Mouse (Mus musculus) forebrain, embryonic 16.5 days (tissue): ENCODE measurements around the gene Rftn2. TPM values are rescaled to one million over a fixed set of nuclear protein-coding genes. Genes with fewer than 3 reads are reported as not detected.

Experiments
- ATAC-seq: fragments of 200-750 bp; cut with Nextera tagmentation; 2 replicates; pipeline ENCODE4 v1.8.0; 2017; ENCODE audit warnings: mild to moderate bottlenecking, moderate library complexity
- H3K27ac ChIP-seq: fragments of 300-500 bp; sonication (generic); 2 replicates; pipeline ENCODE4 v1.5.1; 2014; ENCODE audit warnings: low read length, control low read depth
- H3K27me3 ChIP-seq: fragments of 300-500 bp; sonication (generic); replicated peaks from 2 replicates; pipeline ENCODE4 v1.6.1; 2014; ENCODE audit warnings: low read length; ENCODE audit not compliant: control insufficient read depth, insufficient read depth
- H3K36me3 ChIP-seq: fragments of 300-500 bp; sonication (generic); 2 replicates; pipeline ENCODE4 v1.6.1; 2014; ENCODE audit not compliant: control insufficient read depth, insufficient read depth
- H3K4me1 ChIP-seq: fragments of 300-500 bp; sonication (generic); replicated peaks from 2 replicates; pipeline ENCODE4 v1.6.1; 2014; ENCODE audit warnings: low read length; ENCODE audit not compliant: control insufficient read depth, insufficient read depth
- H3K4me2 ChIP-seq: fragments of 300-500 bp; sonication (generic); 2 replicates; pipeline ENCODE4 v1.6.1; 2014; ENCODE audit warnings: mild to moderate bottlenecking, low read length, control low read depth
- H3K4me3 ChIP-seq: fragments of 300-500 bp; sonication (generic); replicated peaks from 2 replicates; pipeline ENCODE4 v1.5.1; 2014; ENCODE audit warnings: mild to moderate bottlenecking, low read length, control low read depth
- H3K9ac ChIP-seq: fragments of 300-500 bp; sonication (generic); replicated peaks from 2 replicates; pipeline ENCODE4 v1.6.1; 2014; ENCODE audit warnings: low read depth, low read length, control low read depth
- H3K9me3 ChIP-seq: fragments of 300-500 bp; sonication (generic); 2 replicates; pipeline ENCODE4 v1.6.1; 2016; ENCODE audit warnings: low read length; ENCODE audit not compliant: control insufficient read depth
- WGBS: fragments of 180-500 bp; shearing (Covaris S2); extraction: QIAGEN DNeasy Blood & Tissue Kit; methylation state at CpG from one replicate; pipeline ENCODE4 v1.1.7; 2014; 5-methylcytosine and 5-hydroxymethylcytosine counted together
- polyA plus RNA-seq: library from polyadenylated mRNA; unstranded; fragments of >200 nt; fragmentation: Nextera tagmentation; extraction: Ambion mirVana; gene quantifications from 2 replicates; pipeline ENCODE4 v1.2.1, GENCODE M21; 2015

The Rftn2 gene
- polyA plus RNA-seq, 1 experiment from 2014 or later = 10.4 TPM

DNA sequence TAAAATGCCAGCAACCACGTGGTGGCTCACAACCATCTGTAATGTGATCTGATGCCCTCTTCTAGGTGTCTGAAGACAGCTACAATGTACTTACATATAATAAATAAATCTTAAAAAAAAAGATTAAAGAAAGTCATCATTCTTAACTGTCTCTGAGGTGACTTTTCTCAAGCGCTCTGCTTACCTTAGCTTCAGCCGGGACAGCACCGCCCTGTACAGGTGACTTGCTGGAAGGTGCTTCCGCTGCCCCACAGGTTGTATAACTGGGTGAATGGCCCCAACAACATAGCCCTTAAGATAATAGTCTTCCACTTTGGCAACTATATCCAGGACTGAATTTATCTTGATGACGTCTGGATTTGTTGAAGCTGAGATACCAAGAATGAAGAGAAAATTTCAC, 12.6 kb downstream of the Rftn2 start:
- WGBS = 91% methylated on average over 6 of the region's 6 CpGs
- Histone ChIP-seq H3K4me2 (no peak overlapping the region), H3K27me3 (no peaks in the 10 kb centered on the region), H3K4me1 (0 out of 2 replicates have a peak, but pooled peaks cover 3% of the 10 kb centered on the region), H3K9me3 (no peaks in the 10 kb centered on the region), H3K4me3 (no peak overlapping the region), H3K9ac (no peak overlapping the region), H3K36me3 (no peaks in the 10 kb centered on the region), H3K27ac (no peak overlapping the region)
- ATAC-seq = no peak

DNA sequence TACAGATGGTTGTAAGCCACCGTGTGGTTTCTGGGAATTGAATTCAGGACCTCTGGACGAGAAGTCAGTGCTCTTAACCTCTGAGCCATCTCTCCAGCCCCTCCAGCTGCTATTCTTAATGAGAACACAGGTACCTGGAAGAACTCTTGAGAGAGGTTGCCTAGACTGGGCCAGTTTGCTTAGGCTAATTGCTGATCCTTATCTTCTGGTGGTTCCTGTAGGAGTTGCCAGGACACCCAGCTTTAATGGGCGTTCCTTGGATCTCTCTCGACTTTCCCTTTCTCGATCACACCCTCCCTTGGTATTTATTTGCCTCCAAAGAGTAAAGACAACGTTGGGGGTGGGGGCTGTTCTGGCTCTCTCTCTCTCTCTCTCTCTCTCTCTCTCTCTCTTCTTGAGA, 13.1 kb downstream of the Rftn2 start:
- H3K4me1 ChIP-seq = 0 out of 2 replicates have a peak, but pooled peaks cover 3% of the 10 kb centered on the region
- H3K27ac ChIP-seq = no peak overlapping the region
- no peak overlapping the region for H3K9ac ChIP-seq
- H3K4me2 ChIP-seq = no peak overlapping the region
- H3K36me3 ChIP-seq = no peaks in the 10 kb centered on the region
- H3K27me3 ChIP-seq = no peaks in the 10 kb centered on the region
- no peaks in the 10 kb centered on the region for H3K9me3 ChIP-seq
- ATAC-seq = no peak
- 78% methylated on average over 6 of the region's 6 CpGs for WGBS
- no peak overlapping the region for H3K4me3 ChIP-seq

DNA sequence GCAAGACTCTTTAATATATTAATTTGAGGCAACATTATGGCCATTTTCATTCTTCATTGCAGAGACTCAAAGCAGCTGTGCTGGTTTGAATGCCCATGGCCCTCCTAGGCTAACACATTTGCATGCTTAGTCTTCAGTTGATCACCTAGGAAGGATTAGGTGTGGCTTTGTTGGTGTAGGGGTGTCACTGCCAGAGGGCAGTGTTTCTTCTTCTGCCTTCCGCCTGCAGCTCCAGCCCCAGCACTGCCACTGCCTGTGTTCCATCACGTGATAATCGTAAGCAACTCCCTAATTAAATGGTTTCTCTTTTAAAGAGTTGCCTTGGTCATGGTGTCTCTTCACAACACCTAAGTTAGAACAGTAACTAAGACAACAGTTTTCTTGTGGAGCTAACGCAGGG, 13.8 kb downstream of the Rftn2 start:
- no peak for ATAC-seq
- H3K27me3 ChIP-seq = no peaks in the 10 kb centered on the region
- 72% methylated on average over 4 of the region's 4 CpGs for WGBS

DNA sequence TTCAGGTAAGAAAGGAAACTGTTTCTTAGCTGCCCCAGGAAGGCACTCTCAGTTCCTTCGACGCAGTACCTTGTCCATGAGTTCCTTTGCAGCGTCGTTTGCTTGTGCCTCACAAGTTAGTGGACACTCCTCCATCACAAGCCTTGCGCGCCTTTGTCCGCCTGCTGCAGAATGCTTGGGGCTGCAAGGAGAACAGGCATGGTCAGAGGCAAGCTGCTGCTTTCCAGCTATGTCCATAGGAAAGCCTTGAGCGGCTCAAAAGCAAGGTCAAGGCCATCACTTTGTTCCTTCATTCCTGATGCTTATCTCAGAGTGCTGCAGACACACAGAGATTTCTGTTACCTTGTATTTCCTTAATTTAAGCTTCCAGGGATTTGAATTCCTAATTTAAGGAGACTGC, 15.5 kb downstream of the Rftn2 start:
- WGBS = 69% methylated on average over 8 of the region's 8 CpGs
- no peak overlapping the region for H3K4me2 ChIP-seq
- no peak overlapping the region for H3K27ac ChIP-seq

More for the DNA sequence above, 13.8 kb downstream of the Rftn2 start:
- Histone ChIP-seq H3K4me2 (no peak overlapping the region), H3K4me1 (0 out of 2 replicates have a peak, but pooled peaks cover 3% of the 10 kb centered on the region), H3K4me3 (no peak overlapping the region), H3K27ac (no peak overlapping the region), H3K9ac (no peak overlapping the region), H3K9me3 (no peaks in the 10 kb centered on the region), H3K36me3 (no peaks in the 10 kb centered on the region)

DNA sequence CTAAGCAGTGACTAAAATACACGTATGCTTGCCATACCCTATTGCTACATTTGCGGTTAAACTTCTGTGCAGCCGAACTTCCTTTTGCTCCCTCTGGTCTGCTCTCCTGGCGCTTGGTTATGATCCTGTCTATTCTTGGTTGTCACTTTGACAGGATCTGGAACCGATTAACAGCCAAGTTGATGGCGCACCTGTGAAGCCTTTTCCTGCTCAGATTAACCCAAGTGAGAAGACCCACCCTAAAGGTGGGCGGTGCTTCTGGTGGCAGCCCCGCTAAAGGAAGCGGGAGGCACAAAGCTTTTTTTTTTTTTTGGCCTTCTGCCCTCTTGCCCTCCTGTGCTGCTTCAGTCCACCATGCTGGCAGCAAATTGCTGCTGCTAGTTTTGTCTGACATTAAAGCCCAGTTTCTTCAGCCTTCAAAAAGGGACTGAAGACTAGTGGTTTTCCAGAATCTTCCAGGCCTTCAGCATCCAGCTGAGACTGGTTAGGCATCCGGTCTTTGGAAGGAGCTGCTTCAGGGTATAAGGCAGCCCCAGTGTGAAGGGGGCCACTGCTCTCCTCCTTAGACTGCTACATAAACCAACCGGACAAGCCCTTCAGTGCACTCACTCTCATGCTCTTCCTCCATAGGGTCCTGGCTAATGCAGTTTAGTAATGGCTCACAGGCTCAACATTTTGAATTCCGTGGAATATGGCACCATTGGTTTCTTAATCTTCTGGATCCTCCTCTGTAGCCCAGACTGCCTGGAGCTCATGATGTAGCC, 16.2 kb downstream of the Rftn2 start:
- Histone ChIP-seq H3K4me3 (no peak overlapping the region), H3K4me1 (0 out of 2 replicates have a peak, but pooled peaks cover 3% of the 10 kb centered on the region), H3K27ac (no peak overlapping the region), H3K9me3 (no peaks in the 10 kb centered on the region), H3K4me2 (no peak overlapping the region), H3K36me3 (no peaks in the 10 kb centered on the region), H3K27me3 (no peaks in the 10 kb centered on the region), H3K9ac (0 out of 2 replicates have a peak overlapping the region, but pooled peaks have one; percentile 3)
- WGBS = 52% methylated on average over 12 of the region's 12 CpGs
- no peak for ATAC-seq

More for the DNA sequence above, 15.5 kb downstream of the Rftn2 start:
- H3K4me3 ChIP-seq = no peak overlapping the region
- no peaks in the 10 kb centered on the region for H3K36me3 ChIP-seq
- no peak overlapping the region for H3K9ac ChIP-seq
- H3K9me3 ChIP-seq = no peaks in the 10 kb centered on the region
- H3K27me3 ChIP-seq = no peaks in the 10 kb centered on the region
- 0 out of 2 replicates have a peak, but pooled peaks cover 3% of the 10 kb centered on the region for H3K4me1 ChIP-seq
- ATAC-seq = no peak

DNA sequence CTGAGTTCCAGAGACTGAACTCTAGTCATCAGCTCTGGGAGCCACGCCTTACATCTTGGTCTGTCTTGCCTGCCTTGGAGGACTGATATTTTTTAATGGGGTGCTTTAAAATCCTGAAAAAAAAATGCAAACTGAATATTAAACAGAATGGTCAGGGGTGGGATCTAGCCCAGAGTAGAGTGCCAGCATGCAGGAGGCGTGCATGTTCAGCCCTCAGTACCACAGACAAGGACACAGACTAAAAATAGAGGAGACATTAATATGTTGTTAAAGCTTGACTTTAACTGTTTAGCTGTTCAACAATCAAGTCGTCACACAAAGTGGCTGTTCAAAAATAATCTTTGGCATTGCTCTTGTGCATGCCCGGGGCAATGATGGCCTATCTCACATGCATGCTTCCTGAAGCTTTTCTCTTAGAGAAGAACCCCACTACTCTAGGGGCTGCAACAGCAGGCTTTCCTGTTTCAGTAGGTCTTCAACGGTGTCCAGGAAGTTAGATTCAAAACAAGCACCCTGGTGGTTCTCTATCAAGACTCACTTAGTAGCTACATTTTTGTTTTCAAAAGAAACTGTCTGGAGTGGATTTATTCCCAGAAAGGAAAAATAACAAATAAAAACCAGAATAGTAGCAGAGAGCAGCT, 18.0 kb downstream of the Rftn2 start:
- H3K27me3 ChIP-seq = no peaks in the 10 kb centered on the region

DNA sequence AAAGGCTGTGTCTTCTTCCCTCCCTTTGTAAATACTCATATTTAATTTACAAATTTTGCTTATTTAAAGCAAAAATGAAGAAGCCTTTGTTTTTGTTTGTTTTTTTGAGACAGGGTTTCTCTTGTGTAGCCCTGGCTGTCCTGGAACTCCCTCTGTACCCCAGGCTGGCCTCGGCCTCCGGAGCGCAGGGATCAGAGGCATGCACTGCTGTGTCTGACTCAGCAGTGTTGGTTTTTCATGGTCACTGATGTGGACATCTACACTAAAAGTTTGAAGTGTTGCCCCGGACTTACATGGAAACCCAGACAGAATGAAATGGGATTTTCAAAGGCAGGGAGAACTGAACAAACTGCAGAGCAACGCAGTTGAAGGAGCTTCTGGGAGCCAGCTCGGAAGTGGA, 19.0 kb downstream of the Rftn2 start:
- H3K4me1 ChIP-seq = 0 out of 2 replicates have a peak, but pooled peaks cover 3% of the 10 kb centered on the region
- 91% methylated on average over 6 of the region's 6 CpGs for WGBS
- no peak for ATAC-seq
- no peaks in the 10 kb centered on the region for H3K36me3 ChIP-seq
- H3K9ac ChIP-seq = no peak overlapping the region
- H3K4me2 ChIP-seq = no peak overlapping the region
- no peaks in the 10 kb centered on the region for H3K9me3 ChIP-seq
- H3K4me3 ChIP-seq = no peak overlapping the region
- no peaks in the 10 kb centered on the region for H3K27me3 ChIP-seq
- H3K27ac ChIP-seq = no peak overlapping the region

More for the DNA sequence above, 18.0 kb downstream of the Rftn2 start:
- H3K27ac ChIP-seq = no peak overlapping the region
- no peak overlapping the region for H3K9ac ChIP-seq
- no peaks in the 10 kb centered on the region for H3K36me3 ChIP-seq
- no peak for ATAC-seq
- no peaks in the 10 kb centered on the region for H3K9me3 ChIP-seq
- H3K4me1 ChIP-seq = 0 out of 2 replicates have a peak, but pooled peaks cover 3% of the 10 kb centered on the region
- H3K4me2 ChIP-seq = no peak overlapping the region
- WGBS = 76% methylated on average over 5 of the region's 5 CpGs
- no peak overlapping the region for H3K4me3 ChIP-seq

DNA sequence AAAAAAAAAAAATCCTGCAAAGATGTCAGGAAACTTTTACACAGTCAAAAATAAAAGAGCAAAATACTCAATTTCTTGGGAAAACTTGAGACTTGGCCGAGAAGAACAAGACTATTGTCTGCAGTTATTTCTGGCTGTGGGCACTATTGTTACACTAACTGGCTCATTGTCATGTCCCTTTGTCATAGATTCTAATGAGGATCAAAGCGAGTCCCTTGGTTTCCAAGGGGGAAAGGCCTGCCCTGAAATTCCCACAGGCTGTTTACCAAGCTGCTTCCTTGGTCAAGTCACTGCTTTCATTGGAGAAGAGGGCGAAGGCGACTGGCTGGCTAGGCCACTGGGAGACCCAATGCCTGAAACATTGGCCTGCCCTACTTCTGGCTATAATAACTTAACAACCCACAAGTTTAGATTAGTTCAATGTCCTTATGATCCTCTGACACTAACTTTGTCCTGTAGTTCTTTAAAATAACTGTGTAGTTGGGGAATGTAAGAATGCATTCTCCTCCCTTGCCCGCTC, 20.7 kb downstream of the Rftn2 start:
- WGBS = 33% methylated on average over 5 of the region's 5 CpGs
- ATAC-seq = no peak

More for the DNA sequence above, 20.7 kb downstream of the Rftn2 start:
- no peak overlapping the region for H3K4me3 ChIP-seq
- H3K9me3 ChIP-seq = no peaks in the 10 kb centered on the region
- no peaks in the 10 kb centered on the region for H3K36me3 ChIP-seq
- H3K4me1 ChIP-seq = peaks cover 11% of the 10 kb centered on the region
- H3K4me2 ChIP-seq = no peak overlapping the region
- H3K27me3 ChIP-seq = no peaks in the 10 kb centered on the region
- no peak overlapping the region for H3K9ac ChIP-seq
- no peak overlapping the region for H3K27ac ChIP-seq
